Mouse (Mus musculus) hindbrain, embryonic 12.5 days (tissue): ENCODE measurements around the gene Kpna7. TPM values are rescaled to one million over a fixed set of nuclear protein-coding genes. Genes with fewer than 3 reads are reported as not detected.
"Not testable (repeated sequence)": the region's sequence is repeated elsewhere in the genome, so short reads cannot be mapped to it uniquely, and the experiment has no call there.

Experiments
- ATAC-seq: fragments of 200-750 bp; cut with Nextera tagmentation; 2 replicates; pipeline ENCODE4 v1.8.0; 2017; ENCODE audit warnings: moderate TSS enrichment; ENCODE audit not compliant: low FRiP score
- H3K27ac ChIP-seq: fragments of 300-500 bp; sonication (generic); 2 replicates; pipeline ENCODE4 v1.5.1; 2016; ENCODE audit warnings: mild to moderate bottlenecking
- H3K27me3 ChIP-seq: fragments of 300-500 bp; sonication (generic); 2 replicates; pipeline ENCODE4 v1.6.1; 2016; ENCODE audit warnings: mild to moderate bottlenecking
- H3K36me3 ChIP-seq: fragments of 300-500 bp; sonication (generic); 2 replicates; pipeline ENCODE4 v1.6.1; 2016; ENCODE audit warnings: mild to moderate bottlenecking
- H3K4me1 ChIP-seq: fragments of 300-500 bp; sonication (generic); 2 replicates; pipeline ENCODE4 v1.6.1; 2016
- H3K4me2 ChIP-seq: fragments of 300-500 bp; sonication (generic); replicated peaks from 2 replicates; pipeline ENCODE4 v1.6.1; 2016; ENCODE audit warnings: mild to moderate bottlenecking
- H3K4me3 ChIP-seq: fragments of 300-500 bp; sonication (generic); 2 replicates; pipeline ENCODE4 v1.5.1; 2016; ENCODE audit warnings: mild to moderate bottlenecking
- H3K9ac ChIP-seq: fragments of 300-500 bp; sonication (generic); 2 replicates; pipeline ENCODE4 v1.6.1; 2016; ENCODE audit warnings: mild to moderate bottlenecking, moderate library complexity
- H3K9me3 ChIP-seq: fragments of 300-500 bp; sonication (generic); replicated peaks from 2 replicates; pipeline ENCODE4 v1.6.1; 2016; ENCODE audit warnings: mild to moderate bottlenecking
- WGBS: fragments of 180-500 bp; shearing (Covaris S2); methylation state at CpG from one replicate; pipeline ENCODE4 v1.1.7; 2016; 5-methylcytosine and 5-hydroxymethylcytosine counted together
- polyA plus RNA-seq: library from polyadenylated mRNA; unstranded; fragments of >200 nt; fragmentation: Nextera tagmentation; extraction: Ambion mirVana; gene quantifications from 2 replicates; pipeline ENCODE4 v1.2.1, GENCODE M21; 2016

Gene Kpna7
- polyA plus RNA-seq, 1 experiment from 2014 or later: not detected

DNA sequence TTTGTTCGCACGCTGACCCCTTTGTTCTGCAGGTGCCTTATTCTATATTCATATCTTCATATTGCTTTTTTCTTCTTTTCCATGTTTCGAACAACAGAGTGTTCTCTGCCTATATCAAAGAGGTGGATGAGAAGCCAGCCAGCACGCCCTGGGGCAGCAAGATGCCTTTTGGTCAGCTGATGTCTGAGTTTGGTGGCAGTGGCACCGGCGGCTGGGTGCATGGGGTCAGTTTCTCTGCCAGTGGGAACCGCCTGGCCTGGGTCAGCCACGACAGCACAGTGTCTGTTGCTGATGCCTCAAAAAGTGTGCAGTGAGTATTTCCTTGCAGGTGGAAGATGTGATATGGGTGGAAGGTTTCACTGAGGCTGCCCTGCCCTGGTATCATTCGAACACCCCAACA lies 17.1 kb upstream of the Kpna7 start:
- ATAC-seq: no peak
- H3K27me3 ChIP-seq: no peaks in the 10 kb centered on the region
- H3K4me1 ChIP-seq: no peaks in the 10 kb centered on the region
- H3K9me3 ChIP-seq: no peaks in the 10 kb centered on the region
- H3K36me3 ChIP-seq: peaks cover 98% of the 10 kb centered on the region
- no peak overlapping the region for H3K4me3 ChIP-seq
- H3K9ac ChIP-seq: no peak overlapping the region
- H3K4me2 ChIP-seq: no peak overlapping the region
- 90% methylated on average over 9 of the region's 9 CpGs for WGBS
- no peak overlapping the region for H3K27ac ChIP-seq

DNA sequence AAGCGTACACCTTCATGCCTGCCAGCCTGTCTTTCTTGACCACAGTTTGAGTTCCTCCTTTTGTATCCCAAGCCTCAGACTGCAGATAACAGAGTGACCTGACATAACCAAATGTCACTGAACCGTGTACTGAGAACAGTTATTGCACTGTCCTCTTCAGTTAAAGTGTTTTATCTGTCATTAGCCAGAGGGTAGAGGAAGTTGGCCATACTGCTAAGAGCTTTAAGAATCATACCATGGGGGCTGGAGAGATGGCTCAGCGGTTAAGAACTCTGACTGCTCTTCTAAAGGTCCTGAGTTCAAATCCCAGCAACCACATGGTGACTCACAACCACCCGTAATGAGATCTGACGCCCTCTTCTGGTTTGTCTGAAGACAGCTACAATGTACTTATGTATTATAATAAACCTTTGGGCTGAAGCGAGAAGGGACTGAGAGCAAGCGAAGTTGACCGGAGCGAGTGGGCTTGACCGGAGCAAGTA lies 14.6 kb upstream of the Kpna7 start:
- Histone ChIP-seq H3K4me1 (no peaks in the 10 kb centered on the region), H3K4me2 (no peak overlapping the region), H3K36me3 (peaks cover 95% of the 10 kb centered on the region), H3K9me3 (no peaks in the 10 kb centered on the region), H3K27ac (no peak overlapping the region), H3K4me3 (no peak overlapping the region), H3K9ac (no peak overlapping the region), H3K27me3 (no peaks in the 10 kb centered on the region)
- WGBS: 91% methylated on average over 10 of the region's 10 CpGs
- no peak for ATAC-seq

DNA sequence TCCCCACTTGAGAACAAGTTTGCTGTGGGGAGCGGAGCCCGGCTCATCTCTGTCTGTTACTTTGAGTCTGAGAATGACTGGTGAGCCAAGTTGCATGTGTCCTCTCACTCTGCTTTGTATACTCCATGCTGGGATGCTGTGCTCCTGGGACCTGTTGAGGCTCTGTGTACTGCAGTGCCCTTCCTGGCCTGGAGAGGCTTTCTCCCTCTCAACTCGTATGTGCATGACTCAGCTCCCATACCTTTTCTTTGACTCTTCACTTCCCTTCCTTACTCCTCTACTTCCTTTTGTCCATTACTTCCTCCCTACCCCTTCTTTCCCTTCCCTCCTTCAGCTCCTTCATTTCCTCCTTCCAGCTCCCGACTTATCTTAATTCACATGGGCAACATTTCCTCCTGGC lies 12.4 kb upstream of the Kpna7 start:
- Histone ChIP-seq H3K36me3 (peaks cover 93% of the 10 kb centered on the region), H3K4me1 (no peaks in the 10 kb centered on the region), H3K9me3 (no peaks in the 10 kb centered on the region), H3K27ac (no peak overlapping the region), H3K27me3 (no peaks in the 10 kb centered on the region), H3K4me3 (no peak overlapping the region), H3K4me2 (no peak overlapping the region), H3K9ac (no peak overlapping the region)
- 85% methylated on average over 4 of the region's 4 CpGs for WGBS
- ATAC-seq: no peak

DNA sequence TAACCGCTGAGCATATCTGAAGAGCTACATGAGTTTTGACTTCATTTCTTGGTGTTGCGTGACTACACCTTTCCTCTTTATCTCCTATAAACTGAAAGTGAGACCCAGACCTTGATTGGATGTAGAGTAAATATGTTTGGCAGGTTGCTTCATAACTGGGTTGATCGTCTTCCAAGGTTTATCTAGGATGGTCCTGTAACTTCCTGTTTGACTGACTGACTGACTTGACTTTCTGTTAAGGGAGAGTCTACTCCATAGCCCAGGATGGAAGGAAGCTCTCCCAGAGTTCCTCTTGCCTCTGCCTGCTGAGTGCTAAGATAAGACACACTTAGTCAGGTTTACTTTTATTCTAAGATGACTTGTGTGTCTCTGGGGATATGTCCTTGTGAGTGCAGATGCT lies 6.0 kb upstream of the Kpna7 start:
- Histone ChIP-seq H3K4me3 (no peak overlapping the region), H3K36me3 (peaks cover 40% of the 10 kb centered on the region), H3K27me3 (no peaks in the 10 kb centered on the region), H3K4me2 (no peak overlapping the region), H3K27ac (no peak overlapping the region), H3K4me1 (peaks cover 6% of the 10 kb centered on the region), H3K9me3 (no peaks in the 10 kb centered on the region), H3K9ac (no peak overlapping the region)
- WGBS: 97% methylated on average over 3 of the region's 3 CpGs
- no peak for ATAC-seq

DNA sequence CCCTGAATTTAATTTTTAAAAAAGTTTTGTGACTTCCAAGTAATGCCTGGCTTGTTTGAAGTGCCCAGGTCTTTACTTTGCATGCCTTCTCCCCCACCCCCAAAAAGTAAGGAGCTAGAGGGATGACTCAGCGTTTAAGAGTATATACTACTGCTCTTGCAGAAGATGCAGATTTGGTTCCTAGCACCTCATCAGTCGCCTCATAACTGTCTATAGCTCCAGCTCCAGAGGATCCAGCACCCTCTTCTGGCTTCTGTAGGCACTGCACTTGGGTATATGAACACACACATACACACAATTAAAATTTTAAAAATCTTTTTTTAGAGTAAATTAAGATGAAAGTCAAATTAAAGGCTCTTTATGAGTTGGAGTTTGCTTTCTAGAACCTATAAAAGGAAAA lies 4.4 kb upstream of the Kpna7 start:
- no peaks in the 10 kb centered on the region for H3K9me3 ChIP-seq
- WGBS: 96% methylated on average over 2 of the region's 2 CpGs
- H3K36me3 ChIP-seq: peaks cover 24% of the 10 kb centered on the region
- H3K27me3 ChIP-seq: no peaks in the 10 kb centered on the region
- H3K9ac ChIP-seq: no peak overlapping the region
- no peak overlapping the region for H3K27ac ChIP-seq
- ATAC-seq: no peak
- H3K4me1 ChIP-seq: peaks cover 13% of the 10 kb centered on the region
- H3K4me3 ChIP-seq: no peak overlapping the region
- H3K4me2 ChIP-seq: no peak overlapping the region

DNA sequence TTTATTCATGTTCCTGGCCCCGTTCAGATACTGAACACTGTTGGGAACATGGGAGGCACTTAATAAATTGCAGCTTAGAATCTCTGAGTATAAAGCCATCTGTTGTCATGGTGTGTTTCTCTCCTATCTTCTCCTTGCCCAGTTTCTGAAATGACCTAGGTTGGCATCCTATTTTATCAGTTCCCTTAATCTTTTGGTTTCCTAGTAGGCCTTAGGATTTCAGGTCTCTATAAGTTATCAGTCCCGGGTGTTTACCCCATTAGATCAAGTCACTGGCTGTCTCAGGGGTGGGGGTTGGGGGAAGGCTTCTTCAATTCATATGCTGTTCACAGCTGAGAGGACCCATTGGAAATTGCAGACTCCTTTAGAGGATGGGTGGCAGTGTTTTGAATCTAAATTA lies 992 bp upstream of the Kpna7 start:
- Histone ChIP-seq H3K27ac (no peak overlapping the region), H3K9me3 (no peaks in the 10 kb centered on the region), H3K4me1 (peaks cover 13% of the 10 kb centered on the region), H3K9ac (peak overlapping the region; percentile 91), H3K4me3 (peak overlapping the region; percentile 79), H3K36me3 (peaks cover 4% of the 10 kb centered on the region), H3K27me3 (no peaks in the 10 kb centered on the region), H3K4me2 (peak overlapping the region; percentile 90)
- WGBS: 86% methylated on average over 2 of the region's 2 CpGs
- no peak for ATAC-seq

DNA sequence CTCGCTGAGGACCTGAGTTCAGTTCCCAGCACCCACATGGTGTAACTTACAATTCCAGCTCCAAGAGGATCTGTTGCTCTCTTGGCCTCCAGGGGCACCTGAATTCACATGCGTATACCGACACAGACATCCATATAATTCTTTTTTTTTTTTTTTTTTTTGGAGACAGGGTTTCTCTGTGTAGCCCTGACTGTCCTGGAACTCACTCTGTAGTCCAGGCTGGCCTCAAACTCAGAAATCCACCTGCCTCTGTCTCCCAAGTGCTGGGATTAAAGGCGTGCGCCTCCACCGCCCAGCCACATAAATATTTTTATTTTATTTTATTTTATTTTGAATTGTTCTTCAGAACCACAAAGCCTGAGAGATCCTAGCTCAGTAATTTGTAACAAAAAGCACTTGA lies 629 bp downstream of the Kpna7 start:
- ATAC-seq: peak; percentile 55
- H3K9me3 ChIP-seq, H3K27me3 ChIP-seq, H3K36me3 ChIP-seq: not testable (repeated sequence)
- Histone ChIP-seq H3K4me1 (peaks cover 13% of the 10 kb centered on the region), H3K27ac (peak overlapping the region; percentile 89), H3K4me3 (peak overlapping the region; percentile 79), H3K4me2 (peak overlapping the region; percentile 90), H3K9ac (peak overlapping the region; percentile 91)
- 57% methylated on average over 6 of the region's 6 CpGs for WGBS

DNA sequence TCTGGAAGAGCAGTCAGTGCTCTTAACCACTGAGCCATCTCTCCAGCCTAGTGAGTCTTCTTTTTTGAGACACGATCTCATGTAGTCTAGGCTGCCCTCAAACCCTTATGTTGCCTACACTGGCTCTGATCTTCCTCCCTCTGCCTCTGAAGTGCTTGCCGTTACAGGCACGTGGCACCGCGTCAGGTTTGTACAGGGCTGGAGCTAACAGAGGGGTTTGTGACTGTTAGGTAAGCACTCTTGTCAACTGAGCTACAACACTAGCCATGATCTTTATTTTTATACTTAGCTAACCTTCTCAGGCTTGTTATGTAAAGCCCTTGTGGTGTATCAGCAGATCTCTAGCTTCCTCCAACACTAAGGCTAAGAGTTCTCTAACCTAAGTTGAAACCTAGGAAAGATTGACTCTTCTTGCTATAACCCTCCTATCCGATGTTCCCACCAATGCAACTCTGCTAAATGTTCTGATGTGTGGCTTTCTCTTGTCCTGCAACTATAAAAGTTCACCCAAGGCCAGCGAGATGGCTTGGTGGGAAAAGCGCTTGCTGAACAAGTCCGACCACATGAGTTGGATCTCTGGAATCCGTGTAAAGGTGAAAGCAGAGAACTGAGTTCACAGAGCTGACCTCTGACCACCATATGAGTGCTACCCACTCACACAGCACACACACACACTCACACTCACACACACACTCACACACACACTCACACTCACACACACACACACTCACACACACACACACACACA lies 1.8 kb downstream of the Kpna7 start:
- no peak for ATAC-seq
- WGBS: 91% methylated on average over 10 of the region's 10 CpGs

DNA sequence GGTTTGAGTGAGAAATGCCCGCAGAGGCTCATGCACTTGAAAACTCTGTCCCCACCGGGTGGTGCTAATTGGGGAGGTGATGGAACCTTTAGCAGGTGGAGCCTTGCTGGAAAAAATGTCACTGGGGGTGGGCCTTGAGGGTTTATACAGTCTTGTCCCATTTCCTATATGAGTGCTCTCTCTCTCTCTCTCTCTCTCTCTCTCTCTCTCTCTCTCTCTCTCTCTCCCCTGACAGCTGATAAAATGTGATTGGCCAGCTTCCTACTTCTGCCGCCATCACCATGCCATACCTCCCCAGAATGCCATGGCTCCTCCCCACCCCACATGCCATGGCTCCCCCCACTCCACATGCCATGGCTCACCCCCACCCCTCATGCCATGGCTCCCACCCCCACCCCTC lies 8.7 kb downstream of the Kpna7 start:
- H3K9me3 ChIP-seq: no peaks in the 10 kb centered on the region
- ATAC-seq: no peak
- H3K27ac ChIP-seq: no peak overlapping the region
- no peaks in the 10 kb centered on the region for H3K36me3 ChIP-seq
- H3K9ac ChIP-seq: no peak overlapping the region
- no peaks in the 10 kb centered on the region for H3K27me3 ChIP-seq
- no peaks in the 10 kb centered on the region; the same call in 1 of the 2 replicates for H3K4me1 ChIP-seq
- H3K4me2 ChIP-seq: no peak overlapping the region
- H3K4me3 ChIP-seq: no peak overlapping the region
- WGBS: 56% methylated on average over 3 of the region's 3 CpGs

More for the DNA sequence above, 1.8 kb downstream of the Kpna7 start:
- Histone ChIP-seq H3K9ac (no peak overlapping the region), H3K27ac (no peak overlapping the region), H3K4me2 (no peak overlapping the region), H3K9me3 (no peaks in the 10 kb centered on the region), H3K27me3 (no peaks in the 10 kb centered on the region), H3K36me3 (peaks cover 4% of the 10 kb centered on the region; the same call in 1 of the 2 replicates), H3K4me3 (no peak overlapping the region), H3K4me1 (peaks cover 13% of the 10 kb centered on the region)

DNA sequence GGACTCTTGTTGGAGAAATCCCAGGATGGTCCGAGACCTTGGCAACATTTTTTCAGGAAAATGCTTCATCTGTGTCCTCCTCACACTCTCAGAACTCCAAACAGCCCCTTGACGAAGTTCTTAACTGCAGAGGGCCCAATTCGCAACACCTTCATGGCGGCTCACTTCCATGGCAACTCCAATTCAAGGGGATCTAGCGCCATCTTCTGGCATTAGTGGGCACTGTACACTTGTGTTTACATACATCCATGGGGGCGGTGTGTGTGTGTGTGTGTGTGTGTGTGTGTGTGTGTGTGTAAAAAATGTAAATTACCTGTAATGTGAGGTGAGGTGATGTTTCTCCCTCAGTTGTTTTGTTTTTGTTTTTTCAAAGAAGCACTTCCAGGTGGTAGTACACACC lies 12.5 kb downstream of the Kpna7 start:
- H3K9ac ChIP-seq: no peak overlapping the region
- WGBS: 56% methylated on average over 6 of the region's 6 CpGs
- ATAC-seq: no peak

DNA sequence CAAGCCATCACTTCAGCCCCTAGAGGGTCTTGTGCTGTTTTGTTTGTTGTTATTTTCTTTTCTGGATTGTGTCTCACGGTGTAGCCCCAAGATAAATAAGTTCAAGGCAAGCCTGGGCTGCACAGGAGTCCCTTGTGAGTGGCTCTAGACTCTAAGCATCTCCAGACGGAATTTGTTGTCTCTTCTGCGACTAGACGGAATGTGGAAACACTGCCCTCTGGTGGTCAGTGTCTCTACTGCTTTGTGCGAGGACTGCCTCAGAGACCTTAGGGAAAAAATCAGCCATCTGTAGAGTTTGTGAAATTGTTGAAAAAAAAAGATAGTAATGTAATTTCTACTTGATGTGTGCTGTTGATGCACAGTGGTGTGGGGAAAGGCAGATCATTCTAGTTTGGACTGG lies 14.1 kb downstream of the Kpna7 start:
- no peak for ATAC-seq
- no peak overlapping the region for H3K4me3 ChIP-seq
- H3K9me3 ChIP-seq: no peaks in the 10 kb centered on the region
- no peak overlapping the region for H3K27ac ChIP-seq
- no peaks in the 10 kb centered on the region; the same call in 1 of the 2 replicates for H3K4me1 ChIP-seq
- no peaks in the 10 kb centered on the region for H3K36me3 ChIP-seq
- H3K4me2 ChIP-seq: no peak overlapping the region
- WGBS: 2% methylated on average over 5 of the region's 5 CpGs
- H3K9ac ChIP-seq: no peak overlapping the region
- peaks cover 4% of the 10 kb centered on the region; the same call in 1 of the 2 replicates for H3K27me3 ChIP-seq

More for the DNA sequence above, 12.5 kb downstream of the Kpna7 start:
- Histone ChIP-seq H3K27me3 (peaks cover 4% of the 10 kb centered on the region; the same call in 1 of the 2 replicates), H3K4me2 (no peak overlapping the region), H3K9me3 (no peaks in the 10 kb centered on the region), H3K27ac (no peak overlapping the region), H3K4me1 (no peaks in the 10 kb centered on the region; the same call in 1 of the 2 replicates), H3K36me3 (no peaks in the 10 kb centered on the region), H3K4me3 (no peak overlapping the region)

DNA sequence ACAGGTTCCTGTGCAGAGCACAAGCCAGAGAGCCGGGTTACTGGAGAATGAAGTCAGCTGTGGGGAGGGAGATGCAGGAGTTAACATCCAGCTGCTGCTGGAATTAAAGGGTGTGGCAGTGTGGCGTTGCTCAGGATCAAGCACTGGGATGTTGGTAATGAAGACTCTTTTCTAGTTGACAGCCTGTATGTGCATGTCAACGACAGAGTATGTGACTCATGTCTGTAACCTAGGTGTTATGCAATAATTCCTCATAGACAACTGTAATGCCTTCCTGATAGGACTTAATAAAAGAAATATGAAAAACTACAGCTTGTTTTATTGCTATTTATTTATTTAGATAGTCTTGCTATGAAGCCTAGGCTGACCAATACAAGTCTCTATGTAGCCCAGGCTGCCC lies 15.0 kb downstream of the Kpna7 start:
- ATAC-seq: no peak
- WGBS: 70% methylated on average over 3 of the region's 3 CpGs

DNA sequence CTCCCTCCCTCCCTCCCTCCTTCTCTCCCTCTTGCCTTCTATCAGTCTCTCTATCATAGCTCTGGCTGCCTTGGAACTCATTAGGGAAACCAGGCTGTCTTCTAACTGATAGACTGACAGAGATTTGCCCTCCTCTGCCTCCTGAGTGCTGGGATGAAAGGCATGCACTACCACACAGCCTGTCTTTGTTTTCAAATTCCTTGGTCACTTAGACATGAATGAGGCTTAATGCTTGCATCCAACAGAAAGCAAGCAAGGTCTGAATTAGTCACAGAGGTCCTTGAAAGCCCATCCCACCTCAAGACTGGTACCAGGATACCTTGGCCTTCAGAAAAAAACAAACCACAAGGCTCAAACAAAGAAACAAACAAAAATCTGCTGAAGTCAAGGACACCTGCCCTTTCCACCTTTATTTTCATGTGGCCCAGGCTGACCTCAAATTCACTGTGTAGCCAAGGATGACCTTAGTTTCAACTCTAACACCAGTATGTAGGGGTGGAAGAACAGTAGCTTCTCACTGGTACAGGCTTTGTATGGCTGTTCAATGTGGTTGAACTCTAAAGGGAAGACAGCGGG lies 19.0 kb downstream of the Kpna7 start:
- Histone ChIP-seq H3K4me3 (no peak overlapping the region), H3K9me3 (no peaks in the 10 kb centered on the region), H3K27ac (no peak overlapping the region), H3K4me2 (no peak overlapping the region), H3K27me3 (peaks cover 4% of the 10 kb centered on the region; the same call in 1 of the 2 replicates), H3K4me1 (no peaks in the 10 kb centered on the region), H3K9ac (no peak overlapping the region), H3K36me3 (no peaks in the 10 kb centered on the region)
- ATAC-seq: no peak
- WGBS: 90% methylated on average over 1 of the region's 1 CpGs

More for the DNA sequence above, 15.0 kb downstream of the Kpna7 start:
- Histone ChIP-seq H3K9ac (no peak overlapping the region), H3K4me2 (no peak overlapping the region), H3K36me3 (no peaks in the 10 kb centered on the region), H3K27me3 (peaks cover 4% of the 10 kb centered on the region; the same call in 1 of the 2 replicates), H3K27ac (no peak overlapping the region), H3K4me3 (no peak overlapping the region), H3K9me3 (no peaks in the 10 kb centered on the region), H3K4me1 (no peaks in the 10 kb centered on the region)
